Mouse (Mus musculus) erythroblast, embryonic 14.5 days (primary cell): ENCODE data around the gene Inka2.

Experiments
- GATA1 ChIP-seq: IDR thresholded peaks from 2 replicates; pipeline ENCODE4 v1.6.1; 2012; ENCODE audit warnings: low read length, inconsistent platforms, mixed read lengths
- TAL1 ChIP-seq: IDR thresholded peaks from 3 replicates; pipeline ENCODE4 v1.6.1; 2012; ENCODE audit warnings: low read length, inconsistent platforms, mixed read lengths

- TF ChIP-seq GATA1: no peak
- no peak for TF ChIP-seq TAL1
Observed at GRCm38 (mm10) chr3:105680346-105680745, 24.1 kb upstream of the Inka2 start.
